Mouse (Mus musculus) gastrocnemius, postnatal 25 days (tissue): ENCODE data around the gene Neurog1. TPM values are rescaled to one million over a fixed set of nuclear protein-coding genes. Genes with fewer than 3 reads are reported as not detected.

Source experiments
- DNase-seq: peaks from one replicate; pipeline ENCODE4 v3.0.0; 2022
- total RNA-seq, 2 experiments: library from RNA; stranded (reverse); gene quantifications; 1 replicate in 1 of 2; 2 replicates in 1 of 2; pipeline ENCODE4 v1.2.3; 2021

The Neurog1 gene
- total RNA-seq, 2 experiments from 2014 or later: not detected

DNA sequence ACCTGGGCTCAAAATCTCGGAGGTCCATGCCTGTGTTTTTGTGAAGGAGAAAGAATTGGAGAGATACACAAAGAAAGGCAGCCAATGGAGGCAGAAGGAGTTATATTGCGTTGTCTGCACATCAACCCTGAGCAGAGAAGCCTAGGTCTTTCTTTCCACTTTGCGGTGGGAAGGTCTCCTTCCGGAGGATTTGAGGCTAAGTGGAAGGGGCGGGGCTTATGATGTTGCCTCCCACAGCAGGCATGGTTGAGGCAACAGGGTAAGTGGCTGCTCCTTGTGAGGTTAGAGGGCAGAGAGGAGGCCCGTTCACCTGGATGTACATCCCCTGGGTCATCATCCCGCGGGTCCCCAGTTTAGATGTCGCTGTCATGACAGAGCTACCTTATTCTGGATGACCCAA is 32.7 kb downstream of the Neurog1 start:
- no peak for DNase-seq

- DNase-seq: no peak
Observed at GRCm38 (mm10) chr13:56216090-56216489, 35.9 kb downstream of the Neurog1 start.

GRCm38 (mm10) chr13:56214633-56215032 is 37.3 kb downstream of the Neurog1 start:
- no peak for DNase-seq

DNA sequence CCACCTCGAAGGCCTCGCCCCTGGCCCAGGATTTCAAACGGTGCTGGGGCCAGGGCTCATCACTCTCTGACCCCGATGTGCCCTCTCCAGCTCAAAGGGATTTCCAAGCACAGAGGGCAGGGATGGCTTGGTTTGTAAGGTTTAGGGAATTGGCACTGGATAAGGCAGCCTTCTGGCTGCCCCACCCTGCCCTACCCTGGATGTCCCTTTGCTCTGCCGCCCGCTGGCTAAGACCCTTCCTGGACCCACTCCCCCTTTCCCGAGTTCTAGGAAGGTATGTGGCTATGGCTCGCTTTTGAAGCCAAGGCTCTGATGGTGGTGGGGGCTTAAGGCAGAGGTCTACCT is 42.9 kb downstream of the Neurog1 start:
- DNase-seq: no peak

GRCm38 (mm10) chr13:56208225-56209066 is 43.5 kb downstream of the Neurog1 start:
- DNase-seq: no peak

Other genes with a start within 250 kb of the Neurog1 start
- gene H2afy, start 115.8 kb downstream of the Neurog1 start, total RNA-seq: 10 to 100 TPM; 61.8 to 62.6 TPM
- under 1 TPM; 0.21 to 0.36 TPM for gene Tifab, start 73.3 kb downstream of the Neurog1 start, total RNA-seq
- gene Cxcl14, start 44.4 kb upstream of the Neurog1 start, total RNA-seq: 10 to 100 TPM; 18.8 to 34.8 TPM
- not detected for gene Gm3045, start 174.4 kb upstream of the Neurog1 start, total RNA-seq
- not detected for gene Slc25a48, start 186.2 kb upstream of the Neurog1 start, total RNA-seq
- gene Il9, start 230.1 kb upstream of the Neurog1 start, total RNA-seq: not detected